Mouse (Mus musculus) midbrain, embryonic 10.5 days (tissue): ENCODE results near the gene Phlda1. TPM values are rescaled to one million over a fixed set of nuclear protein-coding genes. Genes with fewer than 3 reads are reported as not detected.
A peak's percentile ranks its signal among the peaks of the same experiment; 100 is the strongest.

Source experiments
- DNase-seq: peaks from one replicate; pipeline ENCODE4 v3.0.0-alpha.2; 2017; ENCODE audit warnings: low spot score
- H3K27ac ChIP-seq: fragments of 300-500 bp; sonication (generic); replicated peaks from 2 replicates; pipeline ENCODE4 v1.5.1; 2016; ENCODE audit warnings: mild to moderate bottlenecking
- H3K27me3 ChIP-seq: fragments of 300-500 bp; sonication (generic); 2 replicates; pipeline ENCODE4 v1.6.1; 2016; ENCODE audit warnings: low read depth, mild to moderate bottlenecking; ENCODE audit not compliant: poor library complexity, severe bottlenecking
- H3K36me3 ChIP-seq: fragments of 300-500 bp; sonication (generic); 2 replicates; pipeline ENCODE4 v1.6.1; 2016; ENCODE audit warnings: mild to moderate bottlenecking, moderate library complexity
- H3K4me1 ChIP-seq: fragments of 300-500 bp; sonication (generic); 2 replicates; pipeline ENCODE4 v1.6.1; 2016
- H3K4me3 ChIP-seq: fragments of 300-500 bp; sonication (generic); 2 replicates; pipeline ENCODE4 v1.5.1; 2016; ENCODE audit warnings: mild to moderate bottlenecking, moderate library complexity
- H3K9me3 ChIP-seq: fragments of 300-500 bp; sonication (generic); replicated peaks from 2 replicates; pipeline ENCODE4 v1.6.1; 2016; ENCODE audit warnings: mild to moderate bottlenecking
- WGBS: fragments of 180-500 bp; shearing (Covaris S2); methylation state at CpG from one replicate; pipeline ENCODE4 v1.1.7; 2016; 5-methylcytosine and 5-hydroxymethylcytosine counted together
- polyA plus RNA-seq: library from polyadenylated mRNA; unstranded; fragments of >200 nt; fragmentation: Nextera tagmentation; extraction: Ambion mirVana; gene quantifications from 2 replicates; pipeline ENCODE4 v1.2.1, GENCODE M21; 2016

Phlda1 gene
- polyA plus RNA-seq, 1 experiment from 2014 or later, result 17.3 TPM

DNA sequence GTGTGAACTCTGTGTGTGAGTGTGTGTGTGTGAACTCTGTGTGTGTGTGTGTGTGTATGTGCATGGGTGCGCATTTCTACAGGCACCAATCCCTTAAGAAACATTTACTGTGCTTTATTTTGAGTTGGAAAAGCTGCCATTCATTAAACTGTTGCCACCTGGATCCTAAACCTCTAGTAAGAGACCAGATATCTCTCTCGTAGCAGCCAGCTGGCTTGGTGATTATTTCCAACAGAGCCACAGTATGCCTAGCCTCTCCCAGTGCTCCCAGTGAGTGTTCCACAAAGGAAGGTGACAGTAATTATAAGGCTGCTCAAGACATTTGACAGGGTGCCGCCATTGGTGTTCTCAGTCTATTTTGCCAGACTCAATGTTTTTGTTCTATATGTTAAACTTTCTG, 14.5 kb downstream of the Phlda1 start:
- no peak for DNase-seq
- Histone ChIP-seq H3K9me3 (no peaks in the 10 kb centered on the region), H3K36me3 (no peaks in the 10 kb centered on the region), H3K4me1 (peaks cover 39% of the 10 kb centered on the region), H3K27ac (no peak overlapping the region), H3K4me3 (no peak overlapping the region), H3K27me3 (no peaks in the 10 kb centered on the region)
- WGBS, result 74% methylated on average over 3 of the region's 3 CpGs

DNA sequence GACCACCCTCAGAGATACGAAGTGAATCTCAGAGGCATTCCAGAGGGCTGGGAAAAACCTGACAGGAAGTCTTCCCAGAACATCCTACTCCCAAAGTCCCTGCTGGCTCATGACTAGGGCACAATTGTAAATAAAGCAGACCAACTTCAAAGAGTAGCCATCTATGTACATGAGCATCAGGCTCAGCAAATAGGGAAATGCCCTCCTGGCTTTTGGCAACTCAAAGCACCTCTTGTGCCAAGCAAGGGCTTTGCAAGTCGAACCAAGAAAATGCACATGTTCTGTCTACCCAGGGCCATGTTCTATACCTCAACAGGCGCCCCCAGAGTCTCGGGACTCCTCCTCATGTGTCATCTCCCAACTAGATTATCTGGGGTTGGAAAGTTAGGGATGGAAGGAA, 15.6 kb downstream of the Phlda1 start:
- H3K4me1 ChIP-seq, result peaks cover 35% of the 10 kb centered on the region
- DNase-seq, result no peak
- no peaks in the 10 kb centered on the region for H3K9me3 ChIP-seq
- no peaks in the 10 kb centered on the region for H3K27me3 ChIP-seq
- H3K27ac ChIP-seq, result peak overlapping the region; percentile 24; the same call in 1 of the 2 replicates
- no peaks in the 10 kb centered on the region for H3K36me3 ChIP-seq
- WGBS, result 67% methylated on average over 4 of the region's 4 CpGs
- H3K4me3 ChIP-seq, result no peak overlapping the region

DNA sequence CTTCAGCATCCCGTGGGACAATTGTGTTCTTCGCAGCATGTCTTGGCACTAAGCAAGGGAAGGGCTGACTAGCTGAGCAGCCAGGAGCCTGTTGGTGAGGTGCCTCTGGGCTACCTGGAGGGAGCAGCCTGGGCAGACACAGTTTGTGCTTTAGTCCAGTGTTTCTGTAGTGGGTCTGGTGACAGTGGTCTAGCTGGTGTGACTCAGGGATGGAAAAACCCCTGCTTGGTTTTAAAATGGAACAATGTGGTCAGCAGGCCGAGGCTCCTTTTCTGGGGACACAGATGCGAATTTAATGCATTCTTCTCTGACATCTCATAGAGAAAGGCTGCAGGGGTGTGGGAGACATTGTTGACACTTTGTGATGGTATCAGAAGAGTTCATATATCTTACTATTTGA, 16.1 kb downstream of the Phlda1 start:
- no peak overlapping the region for H3K4me3 ChIP-seq
- no peak for DNase-seq
- H3K27ac ChIP-seq, result 0 out of 2 replicates have a peak overlapping the region, but pooled peaks have one; percentile 42
- no peaks in the 10 kb centered on the region for H3K36me3 ChIP-seq
- WGBS, result 86% methylated on average over 4 of the region's 4 CpGs
- H3K27me3 ChIP-seq, result no peaks in the 10 kb centered on the region
- H3K4me1 ChIP-seq, result peaks cover 35% of the 10 kb centered on the region
- H3K9me3 ChIP-seq, result no peaks in the 10 kb centered on the region

DNA sequence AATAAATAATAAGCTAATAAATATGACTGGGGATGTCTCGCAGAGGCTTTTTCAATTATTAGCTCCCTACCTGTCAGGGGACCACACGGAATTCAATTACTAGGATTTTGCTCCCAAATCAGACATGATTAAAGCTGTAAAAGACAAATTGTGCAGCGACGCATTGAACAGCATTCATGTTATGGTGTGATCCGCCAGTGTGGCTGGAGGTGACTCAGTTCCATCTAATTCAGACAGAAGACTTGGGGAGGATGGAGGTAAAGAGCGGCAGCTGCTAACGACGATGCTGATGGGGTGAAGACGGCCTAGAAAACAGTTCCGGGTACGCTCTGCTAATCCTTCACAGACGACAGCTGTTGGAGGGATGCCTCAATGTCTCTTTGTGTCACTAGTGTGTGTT, 17.8 kb downstream of the Phlda1 start:
- Histone ChIP-seq H3K9me3 (no peaks in the 10 kb centered on the region), H3K27ac (no peak overlapping the region), H3K36me3 (no peaks in the 10 kb centered on the region), H3K4me1 (peaks cover 35% of the 10 kb centered on the region), H3K4me3 (no peak overlapping the region), H3K27me3 (no peaks in the 10 kb centered on the region)
- 54% methylated on average over 12 of the region's 12 CpGs for WGBS
- no peak for DNase-seq

DNA sequence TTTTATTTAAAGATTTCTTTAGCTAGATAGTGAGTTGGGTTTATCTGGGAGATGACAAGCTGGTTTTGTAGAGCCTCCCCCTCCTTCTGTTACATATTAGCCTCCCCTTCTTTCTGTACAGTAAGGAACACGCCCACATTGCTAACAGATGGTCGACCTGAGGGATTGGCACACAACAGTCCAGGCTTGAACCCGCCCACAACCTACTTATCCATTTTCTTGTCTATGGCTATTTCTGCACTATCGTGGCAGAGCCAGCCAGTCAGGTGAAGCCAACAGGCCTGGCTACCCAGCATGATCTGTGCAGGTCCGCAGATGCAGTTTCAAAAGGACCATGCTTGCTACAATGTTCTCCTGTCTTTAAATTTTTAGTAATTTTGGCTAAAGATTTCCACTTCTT, 21.0 kb downstream of the Phlda1 start:
- peaks cover 13% of the 10 kb centered on the region for H3K4me1 ChIP-seq
- 86% methylated on average over 5 of the region's 5 CpGs for WGBS

DNA sequence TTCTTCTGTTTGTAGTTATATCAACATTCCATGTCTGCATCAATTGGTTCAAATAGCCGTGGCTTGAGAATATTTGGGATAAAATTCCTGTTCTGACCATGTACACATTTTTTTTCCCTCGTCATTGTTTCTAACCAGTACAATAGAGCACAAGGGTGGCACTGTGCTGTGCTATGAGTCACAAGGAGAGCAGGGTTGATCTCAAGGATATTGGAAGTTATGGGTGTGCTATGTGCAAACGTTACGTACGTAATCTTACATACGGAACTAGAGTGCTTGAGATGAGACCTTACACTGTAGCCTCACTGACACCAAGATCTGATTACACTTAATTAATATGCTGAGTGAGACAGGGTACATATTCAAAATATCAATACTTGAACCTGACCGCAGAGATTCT, 21.5 kb downstream of the Phlda1 start:
- Histone ChIP-seq H3K9me3 (no peaks in the 10 kb centered on the region), H3K4me1 (peaks cover 13% of the 10 kb centered on the region), H3K27me3 (no peaks in the 10 kb centered on the region), H3K36me3 (no peaks in the 10 kb centered on the region), H3K27ac (no peak overlapping the region), H3K4me3 (no peak overlapping the region)
- WGBS, result 93% methylated on average over 7 of the region's 7 CpGs
- no peak for DNase-seq

More for the DNA sequence above, 21.0 kb downstream of the Phlda1 start:
- no peak for DNase-seq
- H3K27me3 ChIP-seq, result no peaks in the 10 kb centered on the region
- no peaks in the 10 kb centered on the region for H3K36me3 ChIP-seq
- no peaks in the 10 kb centered on the region for H3K9me3 ChIP-seq
- no peak overlapping the region for H3K4me3 ChIP-seq
- H3K27ac ChIP-seq, result no peak overlapping the region

DNA sequence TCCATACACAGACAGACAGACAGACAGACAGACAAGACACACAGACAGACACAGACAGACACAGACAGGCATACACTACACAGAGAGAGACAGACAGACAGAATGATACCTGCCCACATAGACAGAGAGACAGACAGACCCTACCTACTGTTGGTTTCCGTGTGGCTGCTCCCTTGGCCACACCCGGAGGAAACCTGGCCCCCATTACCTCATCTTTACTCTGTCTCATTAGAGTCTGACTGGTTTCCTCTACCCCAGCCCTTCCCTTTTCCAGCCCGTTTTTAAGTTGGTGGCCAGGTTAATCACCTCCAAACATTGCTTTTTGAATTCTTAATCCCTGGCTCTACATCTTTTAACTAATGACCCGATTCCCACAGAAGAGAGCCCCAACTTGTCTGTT, 22.2 kb downstream of the Phlda1 start:
- Histone ChIP-seq H3K36me3 (no peaks in the 10 kb centered on the region), H3K9me3 (no peaks in the 10 kb centered on the region), H3K27me3 (no peaks in the 10 kb centered on the region), H3K4me1 (peaks cover 13% of the 10 kb centered on the region), H3K4me3 (no peak overlapping the region), H3K27ac (no peak overlapping the region)
- WGBS, result 81% methylated on average over 4 of the region's 4 CpGs
- DNase-seq, result no peak

DNA sequence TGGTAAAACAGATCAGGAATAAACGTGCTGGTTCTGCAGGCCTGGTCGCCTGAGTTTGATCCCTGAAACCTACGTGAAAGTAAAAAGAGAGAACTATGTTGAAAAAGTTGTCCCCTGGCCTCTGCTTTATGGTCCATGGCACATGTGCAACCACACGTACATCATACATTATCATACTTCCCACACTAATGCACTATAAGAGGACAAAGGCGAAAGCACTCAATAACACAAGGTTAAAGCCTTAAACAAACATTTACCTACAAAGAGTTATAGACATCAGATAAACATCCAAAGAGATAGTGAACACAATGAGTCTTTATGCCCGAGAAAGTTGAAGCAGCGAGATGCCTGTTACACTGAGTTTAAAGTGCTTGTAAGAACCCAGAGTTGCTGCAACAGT, 24.3 kb downstream of the Phlda1 start:
- no peaks in the 10 kb centered on the region for H3K27me3 ChIP-seq
- 90% methylated on average over 7 of the region's 7 CpGs for WGBS

DNA sequence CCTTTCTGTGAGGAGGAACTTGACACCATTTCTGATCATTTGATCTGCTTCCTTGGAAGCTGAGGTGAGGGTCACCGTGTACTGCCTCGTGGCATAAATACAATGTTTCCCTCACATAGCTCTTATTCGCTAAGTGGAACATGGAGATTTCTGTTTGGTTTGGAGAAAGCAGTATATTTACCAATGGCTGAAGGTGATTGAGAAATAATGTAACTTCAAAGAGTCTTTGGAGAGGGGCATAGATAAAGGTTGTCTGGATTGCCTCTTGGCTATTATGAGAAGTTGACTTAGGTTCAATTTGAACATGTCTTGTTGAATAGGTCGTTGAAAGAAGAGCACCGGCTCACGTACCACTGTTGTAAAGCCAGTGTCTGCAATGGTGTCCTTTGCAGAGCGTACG, 28.6 kb downstream of the Phlda1 start:
- DNase-seq, result no peak
- Histone ChIP-seq H3K36me3 (no peaks in the 10 kb centered on the region), H3K27me3 (no peaks in the 10 kb centered on the region), H3K9me3 (no peaks in the 10 kb centered on the region), H3K4me1 (peaks cover 22% of the 10 kb centered on the region), H3K27ac (no peak overlapping the region), H3K4me3 (no peak overlapping the region)
- WGBS, result 85% methylated on average over 8 of the region's 8 CpGs

More for the DNA sequence above, 24.3 kb downstream of the Phlda1 start:
- H3K4me3 ChIP-seq, result no peak overlapping the region
- no peak overlapping the region for H3K27ac ChIP-seq
- H3K4me1 ChIP-seq, result peaks cover 12% of the 10 kb centered on the region; the same call in 1 of the 2 replicates
- H3K9me3 ChIP-seq, result no peaks in the 10 kb centered on the region
- no peaks in the 10 kb centered on the region for H3K36me3 ChIP-seq
- no peak for DNase-seq

DNA sequence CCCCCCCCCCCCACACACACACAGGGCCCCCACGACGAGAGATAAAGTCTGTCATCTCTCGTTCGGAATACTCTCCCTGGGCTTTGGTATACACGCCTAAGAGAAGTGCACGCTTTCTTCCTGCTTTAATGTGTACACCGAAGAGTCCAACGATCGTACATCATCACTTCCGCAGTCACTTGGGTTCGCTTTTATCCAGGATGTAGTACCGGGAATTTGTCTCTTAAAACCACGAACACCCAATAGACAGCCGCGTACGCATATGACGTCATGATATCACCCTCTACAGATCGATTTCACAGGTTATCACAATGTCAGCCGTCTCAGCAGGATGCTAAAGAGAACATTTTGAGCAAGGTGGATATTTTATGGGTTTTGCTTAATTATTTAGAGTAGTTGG, 31.3 kb downstream of the Phlda1 start:
- no peaks in the 10 kb centered on the region for H3K36me3 ChIP-seq
- DNase-seq, result no peak
- 0 out of 2 replicates have a peak, but pooled peaks cover 4% of the 10 kb centered on the region for H3K9me3 ChIP-seq
- peaks cover 36% of the 10 kb centered on the region for H3K4me1 ChIP-seq
- H3K4me3 ChIP-seq, result no peak overlapping the region
- WGBS, result 93% methylated on average over 19 of the region's 19 CpGs
- H3K27ac ChIP-seq, result no peak overlapping the region
- H3K27me3 ChIP-seq, result no peaks in the 10 kb centered on the region

DNA sequence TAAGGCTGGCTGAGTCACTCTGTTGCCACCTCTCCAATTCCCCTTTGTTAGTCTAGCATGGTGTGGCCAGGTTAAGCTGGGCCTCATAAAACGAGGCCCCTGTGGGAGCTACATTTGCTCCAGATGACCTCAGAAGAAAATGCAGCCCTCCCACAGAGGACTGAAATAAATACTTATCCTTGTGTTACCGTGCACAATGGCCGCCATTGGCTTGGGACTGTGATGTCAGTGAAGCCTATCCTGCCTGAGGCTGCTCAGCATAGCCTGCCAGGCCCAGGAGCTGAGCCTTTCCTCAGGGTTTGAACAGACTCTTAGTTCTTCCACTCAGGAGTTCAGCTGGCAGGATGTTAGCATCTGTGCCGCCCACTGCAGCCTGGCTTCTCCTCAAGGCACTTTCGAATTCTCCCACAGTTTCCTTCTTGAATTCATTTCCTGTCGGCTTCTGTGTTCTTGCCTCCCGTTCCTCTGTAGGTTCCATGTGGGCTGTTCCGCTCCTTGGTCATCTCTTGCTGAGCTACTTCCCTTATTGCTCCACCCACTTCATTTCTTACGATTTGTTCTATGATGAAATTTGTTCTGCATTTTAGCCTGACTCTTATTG, 33.7 kb downstream of the Phlda1 start:
- Histone ChIP-seq H3K36me3 (no peaks in the 10 kb centered on the region), H3K9me3 (0 out of 2 replicates have a peak, but pooled peaks cover 4% of the 10 kb centered on the region), H3K4me1 (peaks cover 38% of the 10 kb centered on the region), H3K27me3 (no peaks in the 10 kb centered on the region), H3K27ac (peak overlapping the region; percentile 65), H3K4me3 (no peak overlapping the region)
- 46% methylated on average over 9 of the region's 9 CpGs for WGBS
- DNase-seq, result peak; percentile 37

DNA sequence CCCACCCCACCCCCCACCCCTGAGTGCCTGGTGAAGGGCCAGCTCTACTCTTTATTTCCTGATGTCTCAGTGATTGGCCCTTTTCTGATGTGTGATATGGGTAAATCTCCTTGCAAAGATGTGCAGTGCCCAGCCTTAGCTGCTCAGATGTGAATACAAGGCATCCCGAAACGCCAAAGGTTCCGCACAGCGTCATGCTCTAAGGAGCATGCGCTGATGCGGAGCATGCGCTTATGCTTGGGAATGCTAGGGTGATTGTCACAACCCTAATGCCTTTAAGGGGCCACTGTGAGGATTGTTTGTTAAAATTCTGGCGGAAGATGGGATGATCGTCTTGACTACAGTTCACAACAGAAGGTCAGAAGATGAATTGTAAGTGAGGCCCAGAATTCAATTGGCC, 34.6 kb downstream of the Phlda1 start:
- no peak for DNase-seq
- 0 out of 2 replicates have a peak, but pooled peaks cover 4% of the 10 kb centered on the region for H3K9me3 ChIP-seq
- no peaks in the 10 kb centered on the region for H3K36me3 ChIP-seq
- 63% methylated on average over 9 of the region's 9 CpGs for WGBS
- no peaks in the 10 kb centered on the region for H3K27me3 ChIP-seq
- H3K27ac ChIP-seq, result no peak overlapping the region
- no peak overlapping the region for H3K4me3 ChIP-seq
- H3K4me1 ChIP-seq, result peaks cover 34% of the 10 kb centered on the region

DNA sequence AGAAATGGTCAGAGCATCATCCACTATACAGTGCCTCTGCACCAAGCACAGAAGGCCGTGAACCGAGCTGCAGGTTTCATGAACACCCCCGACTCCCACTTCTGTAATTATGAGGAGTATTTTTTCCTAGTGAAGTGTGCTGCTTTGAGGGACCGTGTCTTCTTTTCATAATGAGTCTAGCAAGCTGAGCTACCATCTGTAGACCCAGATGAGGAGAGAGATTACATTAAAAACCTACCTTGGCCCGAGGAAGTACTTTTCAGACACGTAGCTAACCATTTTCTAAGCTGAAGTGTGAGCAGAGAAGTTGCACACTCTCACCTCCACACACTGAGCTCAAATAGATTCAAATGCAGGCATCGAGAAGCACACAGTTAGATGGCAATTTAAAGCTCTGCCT, 37.0 kb downstream of the Phlda1 start:
- H3K36me3 ChIP-seq, result no peaks in the 10 kb centered on the region
- H3K4me3 ChIP-seq, result no peak overlapping the region
- DNase-seq, result no peak
- H3K9me3 ChIP-seq, result 0 out of 2 replicates have a peak, but pooled peaks cover 4% of the 10 kb centered on the region
- 0 out of 2 replicates have a peak overlapping the region, but pooled peaks have one; percentile 59 for H3K27ac ChIP-seq
- 88% methylated on average over 7 of the region's 7 CpGs for WGBS
- H3K27me3 ChIP-seq, result no peaks in the 10 kb centered on the region
- H3K4me1 ChIP-seq, result peaks cover 32% of the 10 kb centered on the region
